Mouse (Mus musculus) C2C12 (cell line): ENCODE data around the gene Plekhb2. TPM values are rescaled to one million over a fixed set of nuclear protein-coding genes. Genes with fewer than 3 reads are reported as not detected.

Source experiments
- H3K27me3 ChIP-seq: one replicate; pipeline ENCODE4 v1.6.1; 2011; ENCODE audit not compliant: control insufficient read depth, insufficient read depth, insufficient read length
- H3K36me3 ChIP-seq: one replicate; pipeline ENCODE4 v1.6.1; 2011; ENCODE audit not compliant: control insufficient read depth, insufficient read depth
- H3K4me3 ChIP-seq: one replicate; pipeline ENCODE4 v1.5.1; 2011; ENCODE audit warnings: mild to moderate bottlenecking, control low read depth; ENCODE audit not compliant: poor library complexity, insufficient read depth, severe bottlenecking
- H3K79me2 ChIP-seq: one replicate; pipeline ENCODE4 v1.6.1; 2011; ENCODE audit not compliant: control insufficient read depth, insufficient read depth
- H3K79me3 ChIP-seq: one replicate; pipeline ENCODE4 v1.6.1; 2011; ENCODE audit warnings: low read depth, control low read depth
- H3ac ChIP-seq: one replicate; pipeline ENCODE3; 2011; ENCODE audit warnings: low read depth; ENCODE audit not compliant: control insufficient read depth, insufficient read length
- CEBPB ChIP-seq: IDR thresholded peaks from one replicate; pipeline ENCODE4 v1.6.1; 2011; ENCODE audit warnings: low read depth, mild to moderate bottlenecking, control low read depth, moderate library complexity
- CTCF ChIP-seq: IDR thresholded peaks from one replicate; pipeline ENCODE4 v1.5.1; 2011; ENCODE audit not compliant: control insufficient read depth, insufficient read depth, insufficient read length
- FOSL1 ChIP-seq: IDR thresholded peaks from one replicate; pipeline ENCODE4 v1.8.0; 2011; ENCODE audit warnings: mild to moderate bottlenecking, low read length; ENCODE audit not compliant: poor library complexity, insufficient read depth, severe bottlenecking
- MAX ChIP-seq: IDR thresholded peaks from one replicate; pipeline ENCODE4 v1.6.1; 2011; ENCODE audit warnings: mild to moderate bottlenecking, control low read depth
- MYOD1 ChIP-seq: IDR thresholded peaks from one replicate; pipeline ENCODE4 v1.6.1; 2011; ENCODE audit warnings: low read depth; ENCODE audit not compliant: control insufficient read depth, insufficient read length
- MYOG ChIP-seq: IDR thresholded peaks from one replicate; pipeline ENCODE4 v1.6.1; 2011; ENCODE audit not compliant: control insufficient read depth, insufficient read length; ENCODE audit errors: extremely low read depth
- USF1 ChIP-seq: IDR thresholded peaks from one replicate; pipeline ENCODE4 v1.6.1; 2011; ENCODE audit warnings: low read depth, mild to moderate bottlenecking, control low read depth, moderate library complexity
- polyA plus RNA-seq: library from polyadenylated mRNA; unstranded; fragments of >200 nt; fragmentation: generic; extraction: Trizol; gene quantifications from one replicate; pipeline ENCODE4 v1.2.1, GENCODE M21; 2012; ENCODE audit warnings: missing spikeins

The Plekhb2 gene
- polyA plus RNA-seq, 1 experiment: 57.1 TPM

GRCm38 (mm10) chr1:34871170-34871569 is 21.4 kb downstream of the Plekhb2 start:
- Histone ChIP-seq H3K79me2 (no peaks in the 10 kb centered on the region), H3K27me3 (no peaks in the 10 kb centered on the region), H3ac (no peak overlapping the region), H3K4me3 (no peak overlapping the region), H3K79me3 (no peaks in the 10 kb centered on the region), H3K36me3 (peaks cover 75% of the 10 kb centered on the region)
- TF ChIP-seq CTCF (no peak), CEBPB (no peak), FOSL1 (no peak), MYOD1 (no peak), USF1 (no peak), MAX (no peak), MYOG (no peak)

- H3ac ChIP-seq: no peak overlapping the region
- H3K79me2 ChIP-seq: no peaks in the 10 kb centered on the region
- no peaks in the 10 kb centered on the region for H3K79me3 ChIP-seq
- H3K27me3 ChIP-seq: no peaks in the 10 kb centered on the region
- no peak for TF ChIP-seq MYOD1
- no peak for TF ChIP-seq MAX
- no peak for TF ChIP-seq CTCF
- TF ChIP-seq FOSL1: no peak
- no peak for TF ChIP-seq MYOG
- no peak overlapping the region for H3K4me3 ChIP-seq
- H3K36me3 ChIP-seq: peaks cover 60% of the 10 kb centered on the region
Measured at GRCm38 (mm10) chr1:34873551-34873950, 23.8 kb downstream of the Plekhb2 start.

GRCm38 (mm10) chr1:34879611-34880010 is 29.8 kb downstream of the Plekhb2 start:
- Histone ChIP-seq H3K4me3 (no peak overlapping the region), H3K79me3 (no peaks in the 10 kb centered on the region), H3K36me3 (peaks cover 12% of the 10 kb centered on the region), H3ac (no peak overlapping the region), H3K79me2 (no peaks in the 10 kb centered on the region), H3K27me3 (no peaks in the 10 kb centered on the region)
- no peak for TF ChIP-seq CTCF
- TF ChIP-seq USF1: no peak
- TF ChIP-seq CEBPB: no peak
- no peak for TF ChIP-seq MYOD1
- no peak for TF ChIP-seq FOSL1
- TF ChIP-seq MAX: no peak
- no peak for TF ChIP-seq MYOG

GRCm38 (mm10) chr1:34883776-34884175 is 34.0 kb downstream of the Plekhb2 start:
- no peaks in the 10 kb centered on the region for H3K79me3 ChIP-seq
- H3K36me3 ChIP-seq: no peaks in the 10 kb centered on the region
- H3K4me3 ChIP-seq: no peak overlapping the region
- no peak overlapping the region for H3ac ChIP-seq
- no peaks in the 10 kb centered on the region for H3K79me2 ChIP-seq
- TF ChIP-seq USF1: no peak
- no peak for TF ChIP-seq MYOG
- TF ChIP-seq CTCF: no peak
- no peak for TF ChIP-seq MAX
- no peak for TF ChIP-seq CEBPB
- no peak for TF ChIP-seq MYOD1
- no peak for TF ChIP-seq FOSL1
- H3K27me3 ChIP-seq: no peaks in the 10 kb centered on the region

GRCm38 (mm10) chr1:34891559-34892289 is 41.9 kb downstream of the Plekhb2 start:
- Histone ChIP-seq H3K4me3 (no peak overlapping the region), H3ac (no peak overlapping the region), H3K79me3 (no peaks in the 10 kb centered on the region), H3K36me3 (no peaks in the 10 kb centered on the region), H3K27me3 (peaks cover 31% of the 10 kb centered on the region), H3K79me2 (no peaks in the 10 kb centered on the region)
- TF ChIP-seq CTCF: peak; percentile 19
- no peak for TF ChIP-seq MAX

GRCm38 (mm10) chr1:34892466-34892865 is 42.7 kb downstream of the Plekhb2 start:
- no peak for TF ChIP-seq MAX
- TF ChIP-seq FOSL1: no peak
- TF ChIP-seq USF1: no peak
- TF ChIP-seq CEBPB: no peak
- no peak for TF ChIP-seq CTCF
- no peak for TF ChIP-seq MYOG
- no peak for TF ChIP-seq MYOD1
- Histone ChIP-seq H3K79me3 (no peaks in the 10 kb centered on the region), H3ac (no peak overlapping the region), H3K79me2 (no peaks in the 10 kb centered on the region), H3K36me3 (no peaks in the 10 kb centered on the region), H3K27me3 (peaks cover 31% of the 10 kb centered on the region), H3K4me3 (no peak overlapping the region)
